ENCODE assay signal across 15 mouse cellular contexts in genomic region chr5:113734376-113734775, GRCm38 (mm10). TPM values are rescaled to one million over a fixed set of nuclear protein-coding genes. Genes with fewer than 3 reads are reported as not detected.
DNase-seq lines count a peak whose midpoint lies in the region; ATAC-seq and TF ChIP-seq lines count a peak whose summit lies in the region.
"Had no signal": no experiment of that assay in that cellular context is flagged by ENCODE, and none has a peak within 500 bp of the region (broad histone marks: within the 10 kb centered on the region; RNA-seq: fewer than 3 reads in every experiment).

No protein-coding gene starts in this region.

- H3K4me2 ChIP-seq in hindbrain, embryonic 13.5 days = no peak overlapping the region
- no peak overlapping the region for H3K4me2 ChIP-seq in hindbrain, embryonic 11.5 days (replicated peaks; ENCODE audit: low read depth, low read length)
- H3K4me2 ChIP-seq in midbrain, embryonic 14.5 days (ENCODE audit: low read length) = no peak overlapping the region

- peak; percentile 83 for TF ChIP-seq POLR2A in ES-Bruce4 (IDR thresholded peaks at IDR 0.05; ENCODE audit: insufficient read depth, low read length)

- no peaks in the 10 kb centered on the region for H3K27me3 ChIP-seq in hindbrain, embryonic 13.5 days
- no peaks in the 10 kb centered on the region for H3K27me3 ChIP-seq in hindbrain, embryonic 11.5 days (ENCODE audit: control insufficient read depth, insufficient read depth, low read length)
- no peaks in the 10 kb centered on the region for H3K27me3 ChIP-seq in ES-Bruce4 (ENCODE audit: control insufficient read depth, insufficient read depth, low read length, poor library complexity, severe bottlenecking)
- no peaks in the 10 kb centered on the region for H3K27me3 ChIP-seq in midbrain, embryonic 14.5 days (ENCODE audit: control insufficient read depth, insufficient read depth, low read length)
- H3K27me3 ChIP-seq: limb, embryonic 15.5 days had no signal

- ATAC-seq in hindbrain, embryonic 13.5 days (ENCODE audit: low FRiP score) = no peak
- no peak for ATAC-seq in hindbrain, embryonic 11.5 days (ENCODE audit: low FRiP score)
- ATAC-seq in midbrain, embryonic 14.5 days (ENCODE audit: low FRiP score, low TSS enrichment) = no peak

- no peak overlapping the region for H3K4me3 ChIP-seq in hindbrain, embryonic 13.5 days
- H3K4me3 ChIP-seq in hindbrain, embryonic 11.5 days (ENCODE audit: low read depth, low read length) = no peak overlapping the region
- H3K4me3 ChIP-seq in ES-Bruce4 (ENCODE audit: low read depth, low read length) = peak overlapping the region; percentile 4; the same call in 1 of the 2 replicates
- H3K4me3 ChIP-seq in midbrain, embryonic 14.5 days (replicated peaks; ENCODE audit: low read depth, low read length) = no peak overlapping the region

- TF ChIP-seq CTCF in ES-Bruce4 (IDR thresholded peaks at IDR 0.05; ENCODE audit: low read depth, low read length) = no peak

- peaks cover 34% of the 10 kb centered on the region for H3K4me1 ChIP-seq in hindbrain, embryonic 13.5 days (replicated peaks)
- peaks cover 6% of the 10 kb centered on the region; the same call in 1 of the 2 replicates for H3K4me1 ChIP-seq in hindbrain, embryonic 11.5 days (replicated peaks; ENCODE audit: control insufficient read depth, insufficient read depth, low read length)
- H3K4me1 ChIP-seq in ES-Bruce4 (ENCODE audit: control insufficient read depth, insufficient read depth, low read length) = no peaks in the 10 kb centered on the region
- H3K4me1 ChIP-seq in midbrain, embryonic 14.5 days (ENCODE audit: control insufficient read depth, insufficient read depth, low read length) = peaks cover 24% of the 10 kb centered on the region

- H3K9ac ChIP-seq in hindbrain, embryonic 13.5 days = no peak overlapping the region
- H3K9ac ChIP-seq in hindbrain, embryonic 11.5 days (ENCODE audit: low read depth, low read length) = no peak overlapping the region
- peak overlapping the region; percentile 70 for H3K9ac ChIP-seq in ES-Bruce4 (ENCODE audit: low read depth, poor library complexity, severe bottlenecking)
- no peak overlapping the region for H3K9ac ChIP-seq in midbrain, embryonic 14.5 days (replicated peaks; ENCODE audit: low read length)

- DNase-seq in hindbrain, embryonic 11.5 days (ENCODE audit: low spot score) = no peak
- DNase-seq in R1 (ENCODE audit: low read depth, low spot score) = peak; percentile 77
- no peak for DNase-seq in midbrain, embryonic 14.5 days
- DNase-seq in heart, postnatal 4 days = no peak
- no peak for DNase-seq in natural killer cell, adult 2 months (ENCODE audit: low spot score in 2 of 2)
- DNase-seq: adrenal gland, adult 2 months; gastrocnemius, postnatal 25 days; kidney, adult 2 months; spleen, adult 18-20 months; thymus, postnatal 14 days had no signal

- peak overlapping the region; percentile 97 for H3K27ac ChIP-seq in hindbrain, embryonic 13.5 days
- no peak overlapping the region for H3K27ac ChIP-seq in hindbrain, embryonic 11.5 days (ENCODE audit: low read depth, low read length)
- H3K27ac ChIP-seq in ES-Bruce4 (ENCODE audit: insufficient read depth, low read length) = peak overlapping the region; percentile 90
- H3K27ac ChIP-seq in midbrain, embryonic 14.5 days (replicated peaks; ENCODE audit: low read depth, low read length) = 0 out of 2 replicates have a peak overlapping the region, but pooled peaks have one; percentile 98

- no peak for TF ChIP-seq EP300 in ES-Bruce4 (IDR thresholded peaks at IDR 0.05; ENCODE audit: insufficient read depth, low read depth, low read length)

- peaks cover 18% of the 10 kb centered on the region for H3K36me3 ChIP-seq in hindbrain, embryonic 13.5 days
- H3K36me3 ChIP-seq in hindbrain, embryonic 11.5 days (ENCODE audit: control insufficient read depth, insufficient read depth, low read length) = 0 out of 2 replicates have a peak, but pooled peaks cover 6% of the 10 kb centered on the region
- H3K36me3 ChIP-seq in ES-Bruce4 (ENCODE audit: control insufficient read depth, insufficient read depth, low read length, poor library complexity, severe bottlenecking) = no peaks in the 10 kb centered on the region
- peaks cover 15% of the 10 kb centered on the region for H3K36me3 ChIP-seq in midbrain, embryonic 14.5 days (ENCODE audit: control insufficient read depth, insufficient read depth, low read length)

- 69% methylated on average over 5 of the region's 5 CpGs for WGBS in hindbrain, embryonic 13.5 days
- WGBS in hindbrain, embryonic 11.5 days = 75% methylated on average over 5 of the region's 5 CpGs
- WGBS in midbrain, embryonic 14.5 days = 74% methylated on average over 5 of the region's 5 CpGs

- no peaks in the 10 kb centered on the region for H3K9me3 ChIP-seq in hindbrain, embryonic 13.5 days
- no peaks in the 10 kb centered on the region for H3K9me3 ChIP-seq in hindbrain, embryonic 11.5 days (ENCODE audit: control insufficient read depth, low read length)
- H3K9me3 ChIP-seq in ES-Bruce4 (replicated peaks; ENCODE audit: control insufficient read depth, insufficient read depth, low read length, poor library complexity, severe bottlenecking) = no peaks in the 10 kb centered on the region
- no peaks in the 10 kb centered on the region for H3K9me3 ChIP-seq in midbrain, embryonic 14.5 days (ENCODE audit: control insufficient read depth, low read length)
- H3K9me3 ChIP-seq: limb, embryonic 15.5 days had no signal

RNA-seq across cellular contexts. Expression of gene Ficd, which starts 1.2 kb away (rescaled TPM):
- 8.0 and 8.2 TPM in 2 replicates for polyA plus RNA-seq in hindbrain, embryonic 13.5 days (2015; fragmentation: Nextera tagmentation; extraction: Ambion mirVana)
- polyA plus RNA-seq in hindbrain, embryonic 11.5 days (2014; fragmentation: Nextera tagmentation; extraction: Ambion mirVana) = 3.3 and 3.8 TPM in 2 replicates
- polyA plus RNA-seq in ES-Bruce4 (2011; ENCODE audit: insufficient read depth, insufficient read length, low read depth, missing spikeins) = 2.8 and 3.4 TPM in 2 replicates
- polyA plus RNA-seq in midbrain, embryonic 14.5 days (2014; fragmentation: Nextera tagmentation; extraction: Ambion mirVana) = 6.7 TPM in 2 replicates
- 1 to 10 TPM; 3.9 to 4.4 TPM for total RNA-seq in heart, postnatal 4 days (2021)

RNA-seq across cellular contexts. Expression of gene 1700069L16Rik, which starts 9.8 kb away (rescaled TPM):
- polyA plus RNA-seq in hindbrain, embryonic 13.5 days (2015; fragmentation: Nextera tagmentation; extraction: Ambion mirVana) = not detected in 2 replicates
- polyA plus RNA-seq in hindbrain, embryonic 11.5 days (2014; fragmentation: Nextera tagmentation; extraction: Ambion mirVana) = not detected in 2 replicates
- polyA plus RNA-seq in ES-Bruce4 (2011; ENCODE audit: insufficient read depth, insufficient read length, low read depth, missing spikeins) = not detected in 2 replicates
- polyA plus RNA-seq in midbrain, embryonic 14.5 days (2014; fragmentation: Nextera tagmentation; extraction: Ambion mirVana) = not detected in 2 replicates
- total RNA-seq in heart, postnatal 4 days (2021) = not detected
- total RNA-seq: adrenal gland, adult 2 months; gastrocnemius, postnatal 25 days; layer of hippocampus, postnatal 25 days had no signal
- polyA plus RNA-seq: adrenal gland, adult 2 months; heart, postnatal 0 days; kidney, adult 2 months; limb, embryonic 15.5 days had no signal

RNA-seq across cellular contexts. Expression of gene Sart3, which starts 37.9 kb away (rescaled TPM):
- 44.0 and 46.0 TPM in 2 replicates for polyA plus RNA-seq in hindbrain, embryonic 13.5 days (2015; fragmentation: Nextera tagmentation; extraction: Ambion mirVana)
- polyA plus RNA-seq in hindbrain, embryonic 11.5 days (2014; fragmentation: Nextera tagmentation; extraction: Ambion mirVana) = 45.1 and 51.1 TPM in 2 replicates
- polyA plus RNA-seq in ES-Bruce4 (2011; ENCODE audit: insufficient read depth, insufficient read length, low read depth, missing spikeins) = 45.0 and 49.0 TPM in 2 replicates
- 36.4 and 40.1 TPM in 2 replicates for polyA plus RNA-seq in midbrain, embryonic 14.5 days (2014; fragmentation: Nextera tagmentation; extraction: Ambion mirVana)
- 10 to 100 TPM; 30.4 to 30.7 TPM for total RNA-seq in heart, postnatal 4 days (2021)

RNA-seq across cellular contexts. Expression of gene Iscu, which starts 38.2 kb away (rescaled TPM):
- 91.5 and 93.4 TPM in 2 replicates for polyA plus RNA-seq in hindbrain, embryonic 13.5 days (2015; fragmentation: Nextera tagmentation; extraction: Ambion mirVana)
- 108 TPM in 2 replicates for polyA plus RNA-seq in hindbrain, embryonic 11.5 days (2014; fragmentation: Nextera tagmentation; extraction: Ambion mirVana)
- 47.5 and 58.2 TPM in 2 replicates for polyA plus RNA-seq in ES-Bruce4 (2011; ENCODE audit: insufficient read depth, insufficient read length, low read depth, missing spikeins)
- 87.6 and 92.2 TPM in 2 replicates for polyA plus RNA-seq in midbrain, embryonic 14.5 days (2014; fragmentation: Nextera tagmentation; extraction: Ambion mirVana)
- 100 to 1,000 TPM; 102 to 104 TPM for total RNA-seq in heart, postnatal 4 days (2021)
